Mouse (Mus musculus): ENCODE measurements around the gene Sipa1l1.
A peak's percentile ranks its signal among the peaks of the same experiment; 100 is the strongest.

Sipa1l1 gene

DNA sequence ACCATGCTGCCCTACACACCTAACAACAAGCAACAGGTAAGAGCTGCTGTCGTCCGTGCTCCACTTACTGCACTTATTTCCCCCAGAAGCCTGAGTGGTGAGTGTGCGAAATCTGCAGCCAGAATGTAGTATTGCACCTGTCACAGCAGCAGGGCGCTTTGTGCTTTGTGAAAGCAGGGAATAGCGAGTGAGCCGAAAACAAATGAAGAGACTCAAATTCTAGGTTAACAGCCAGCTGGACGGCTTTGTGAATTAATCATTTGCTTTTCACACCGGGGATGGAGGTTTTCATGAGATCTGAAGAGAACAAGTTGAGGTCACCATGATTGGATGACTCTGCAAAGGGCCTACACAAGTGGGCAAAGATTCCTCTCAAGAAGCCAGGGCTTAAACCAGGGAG, 215.6 kb downstream of the Sipa1l1 start:
- DNase-seq (ENCODE audit: low spot score), result no peak

DNA sequence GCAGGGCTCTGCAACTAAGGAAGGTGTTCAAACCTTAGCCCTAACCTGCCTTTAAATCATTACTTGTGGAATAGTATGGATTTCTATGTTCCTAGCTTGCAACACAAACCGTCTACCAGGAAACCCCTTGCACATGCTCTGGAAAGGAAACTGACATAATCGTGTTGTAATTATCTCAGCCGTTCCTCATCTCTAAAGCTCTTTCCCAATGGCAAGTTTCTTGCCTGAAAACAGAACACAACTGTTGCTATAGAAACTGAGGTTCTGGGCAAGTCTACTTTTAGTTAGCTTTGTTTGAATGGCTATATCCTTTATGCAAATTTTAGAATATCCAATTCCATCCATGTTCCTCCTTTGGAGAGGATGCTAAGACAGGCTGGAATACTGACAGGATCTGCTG, 217.9 kb downstream of the Sipa1l1 start:
- no peak for DNase-seq (ENCODE audit: low spot score)

- DNase-seq (ENCODE audit: low spot score), result no peak
Observed at GRCm38 (mm10) chr12:82387647-82388046, 218.5 kb downstream of the Sipa1l1 start.

DNA sequence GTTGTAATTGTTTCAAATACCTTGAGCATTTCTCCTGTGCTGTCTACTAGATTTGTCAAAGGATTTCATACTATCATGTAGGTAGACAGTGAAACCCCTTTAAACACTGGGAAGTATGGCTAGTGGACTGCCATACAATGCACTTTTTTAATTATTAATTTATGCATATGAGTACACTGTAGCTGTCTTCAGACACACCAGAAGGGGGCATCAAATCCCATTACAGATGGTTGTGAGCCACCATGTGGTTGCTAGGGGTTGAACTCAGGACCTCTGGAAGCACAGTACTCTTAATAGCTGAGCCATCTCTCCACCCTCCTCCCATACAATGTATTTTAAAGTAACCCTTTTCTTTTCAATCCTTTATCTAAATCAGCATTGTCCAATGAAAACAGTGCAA, 219.0 kb downstream of the Sipa1l1 start:
- DNase-seq (ENCODE audit: low spot score), result no peak

DNA sequence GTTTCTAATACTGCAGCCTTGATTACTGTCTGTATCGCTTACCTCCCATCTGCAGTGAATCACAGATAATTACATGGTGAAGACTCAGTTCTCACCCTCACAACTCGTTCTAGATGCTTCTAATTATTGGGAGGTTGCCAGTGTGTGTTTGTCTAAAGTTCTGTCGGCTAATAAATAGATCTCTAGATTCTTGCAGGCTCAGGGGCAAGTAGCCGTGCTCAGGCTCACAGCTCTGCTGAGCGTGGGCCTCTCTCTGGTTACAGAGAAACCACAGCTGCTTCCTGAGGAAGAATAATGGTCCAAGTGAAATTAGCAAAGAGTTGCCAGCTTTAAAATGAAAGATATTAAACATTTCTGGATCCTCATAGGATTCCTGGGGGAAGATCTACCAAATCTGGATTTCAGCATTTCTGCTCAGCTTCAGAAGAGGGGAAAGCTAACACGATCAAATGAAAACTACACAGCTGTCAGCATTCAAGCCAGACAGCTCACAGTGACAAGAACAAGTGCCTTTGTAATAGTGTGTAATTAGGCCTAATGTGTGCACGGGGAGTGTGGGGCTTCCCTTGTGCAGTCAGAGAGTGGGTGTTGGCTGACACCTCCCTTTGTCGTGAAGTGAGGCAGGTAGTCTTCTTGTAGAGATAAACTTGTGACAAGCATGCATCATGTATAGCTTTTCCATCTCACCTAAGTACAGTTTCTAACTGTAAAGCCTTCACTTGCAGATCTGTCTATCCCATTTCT, 225.2 kb downstream of the Sipa1l1 start:
- no peak for DNase-seq (ENCODE audit: low spot score)

- DNase-seq (ENCODE audit: low spot score), result no peak
Observed at GRCm38 (mm10) chr12:82395194-82395593, 226.1 kb downstream of the Sipa1l1 start.

- DNase-seq (ENCODE audit: low spot score), result no peak
Observed at GRCm38 (mm10) chr12:82397193-82397592, 228.1 kb downstream of the Sipa1l1 start.

GRCm38 (mm10) chr12:82397751-82398150, 228.6 kb downstream of the Sipa1l1 start:
- DNase-seq (ENCODE audit: low spot score), result no peak

- DNase-seq (ENCODE audit: low spot score), result no peak
Observed at GRCm38 (mm10) chr12:82398926-82399325, 229.8 kb downstream of the Sipa1l1 start.

- DNase-seq (ENCODE audit: low spot score), result no peak
Observed at GRCm38 (mm10) chr12:82399971-82400720, 231.0 kb downstream of the Sipa1l1 start.

- DNase-seq (ENCODE audit: low spot score), result no peak
Observed at GRCm38 (mm10) chr12:82400783-82401182, 231.7 kb downstream of the Sipa1l1 start.

GRCm38 (mm10) chr12:82401440-82401839, 232.3 kb downstream of the Sipa1l1 start:
- DNase-seq (ENCODE audit: low spot score), result no peak

GRCm38 (mm10) chr12:82402635-82403034, 233.5 kb downstream of the Sipa1l1 start:
- no peak for DNase-seq (ENCODE audit: low spot score)

- DNase-seq (ENCODE audit: low spot score), result no peak
Observed at GRCm38 (mm10) chr12:82407531-82408255, 238.6 kb downstream of the Sipa1l1 start.

DNA sequence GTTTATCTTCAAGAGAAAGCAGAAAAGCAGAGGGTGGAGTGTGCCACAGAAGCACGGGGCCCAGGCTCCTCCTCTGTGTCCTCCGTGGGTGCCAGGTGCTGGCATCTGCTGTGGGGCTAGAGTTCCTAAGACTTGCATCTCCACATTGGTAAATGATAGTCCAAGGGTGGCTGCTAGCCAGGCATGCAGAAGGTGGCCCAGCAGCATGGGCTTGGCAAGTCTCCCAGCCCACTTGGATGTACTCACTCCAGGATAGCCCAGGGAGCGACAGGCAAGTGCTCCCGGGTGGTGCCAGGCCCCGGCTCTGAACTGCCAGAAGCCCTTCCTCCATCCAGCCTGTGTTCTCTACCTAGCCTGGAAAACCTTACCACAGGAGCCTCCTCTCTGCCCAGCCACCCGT, 239.4 kb downstream of the Sipa1l1 start:
- DNase-seq (ENCODE audit: low spot score), result no peak

DNA sequence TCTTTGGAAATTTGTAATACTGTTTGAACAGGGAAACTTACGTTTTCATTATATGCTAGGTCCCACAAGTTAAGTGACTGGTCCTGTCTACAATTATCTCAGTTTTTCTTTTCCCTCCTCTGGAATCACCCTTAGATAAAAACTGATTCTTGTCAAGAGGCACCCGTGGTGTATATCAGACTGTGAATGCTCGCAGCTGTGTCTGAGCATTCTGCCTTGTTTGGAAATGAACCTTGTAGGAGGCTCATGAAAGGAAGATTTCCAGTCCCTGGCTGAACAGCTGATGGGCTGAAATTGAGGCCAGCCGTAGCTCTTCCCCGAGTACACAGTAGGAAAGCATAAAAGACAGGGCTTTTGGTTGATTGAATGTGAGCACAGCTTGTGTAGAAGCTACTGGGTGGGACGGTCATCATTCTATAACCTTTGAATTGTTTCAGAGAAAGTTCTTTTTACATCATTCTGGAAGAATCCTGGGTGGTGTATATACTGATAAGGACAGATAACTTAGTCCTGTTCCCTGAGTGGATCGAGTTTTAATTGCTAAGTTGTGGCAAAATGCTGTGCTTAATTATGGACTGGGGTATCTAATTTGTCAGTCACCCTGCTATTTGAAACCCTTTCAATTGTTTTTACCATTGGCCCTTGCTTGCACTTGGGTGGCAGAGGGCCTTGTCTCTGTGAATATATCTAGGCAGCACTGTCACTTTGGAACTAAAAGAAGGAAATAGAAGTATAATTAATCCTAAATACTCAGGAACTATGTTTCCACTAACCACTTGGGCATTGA, 240.8 kb downstream of the Sipa1l1 start:
- DNase-seq (ENCODE audit: low spot score), result no peak

- DNase-seq (ENCODE audit: low spot score), result peak; percentile 22
Observed at GRCm38 (mm10) chr12:82412291-82413032, 243.3 kb downstream of the Sipa1l1 start.

DNA sequence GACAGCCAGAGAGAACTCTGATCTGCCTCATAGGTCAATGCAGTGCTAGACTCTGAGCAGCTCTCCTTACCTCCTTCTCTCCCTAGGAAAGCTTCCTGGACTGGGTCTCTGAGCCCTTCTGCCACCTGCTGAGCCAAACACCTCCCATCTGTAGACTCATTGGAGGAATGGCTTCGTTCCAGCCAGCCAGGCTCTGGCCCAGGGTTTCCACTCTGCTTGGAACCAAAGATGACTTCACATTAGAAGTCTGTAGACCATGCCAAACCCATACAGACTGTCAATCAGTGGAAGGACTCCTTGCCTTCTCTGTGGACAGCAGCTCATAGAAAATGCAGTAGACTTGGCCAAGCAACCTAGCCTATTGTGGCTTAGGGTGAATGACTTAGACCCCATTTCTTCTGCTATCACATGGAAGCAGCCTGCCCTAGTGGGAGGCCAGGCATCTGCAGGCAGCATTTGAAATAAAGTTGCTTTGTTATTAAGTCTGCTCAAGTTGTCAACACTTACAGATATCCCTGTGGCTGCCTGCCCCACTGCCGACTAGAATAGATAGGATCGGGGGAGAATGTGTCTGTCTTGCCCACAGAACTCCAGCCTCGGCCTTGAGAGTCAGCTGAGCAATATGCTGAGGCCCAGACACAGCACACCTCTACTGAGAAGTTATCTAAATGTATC, 246.7 kb downstream of the Sipa1l1 start:
- DNase-seq (ENCODE audit: low spot score), result no peak

DNA sequence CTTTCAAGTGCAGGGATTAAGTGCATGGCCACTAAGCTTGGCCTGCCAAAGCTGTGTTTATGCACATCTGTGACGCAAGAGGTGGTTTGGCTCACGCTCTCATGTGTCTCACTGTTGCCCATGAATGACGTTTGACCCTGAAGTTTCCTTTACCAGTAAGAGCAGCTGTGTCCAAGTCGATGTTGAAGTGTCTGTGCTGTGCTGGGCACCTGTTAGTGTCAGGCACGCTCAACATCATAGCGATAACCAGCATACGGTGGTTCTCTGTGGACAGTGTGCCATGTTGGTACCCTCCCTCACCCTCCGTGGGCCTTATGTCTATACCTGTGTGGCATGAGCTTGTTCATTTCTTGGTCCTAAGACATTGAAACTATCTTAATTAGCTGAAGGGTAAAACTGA, 249.9 kb downstream of the Sipa1l1 start:
- no peak for DNase-seq (ENCODE audit: low spot score)

DNA sequence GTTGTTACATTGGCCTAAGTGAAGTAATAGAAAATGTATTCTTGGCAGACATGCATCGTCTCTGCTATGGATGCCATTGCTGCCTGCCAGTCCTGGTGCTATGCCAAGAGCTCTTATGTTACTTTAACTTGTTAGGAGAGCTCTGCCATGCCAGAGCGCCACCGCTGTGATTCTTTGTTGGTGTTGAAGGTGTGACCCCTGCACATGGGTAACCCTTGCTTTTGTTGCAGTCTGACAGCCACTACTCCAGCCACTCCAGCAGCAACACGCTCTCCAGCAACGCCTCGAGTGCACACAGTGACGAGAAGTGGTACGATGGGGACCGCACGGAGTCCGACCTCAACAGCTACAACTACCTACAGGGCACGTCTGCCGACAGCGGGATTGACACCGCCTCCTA, 255.7 kb downstream of the Sipa1l1 start:
- DNase-seq (ENCODE audit: low spot score), result no peak

DNA sequence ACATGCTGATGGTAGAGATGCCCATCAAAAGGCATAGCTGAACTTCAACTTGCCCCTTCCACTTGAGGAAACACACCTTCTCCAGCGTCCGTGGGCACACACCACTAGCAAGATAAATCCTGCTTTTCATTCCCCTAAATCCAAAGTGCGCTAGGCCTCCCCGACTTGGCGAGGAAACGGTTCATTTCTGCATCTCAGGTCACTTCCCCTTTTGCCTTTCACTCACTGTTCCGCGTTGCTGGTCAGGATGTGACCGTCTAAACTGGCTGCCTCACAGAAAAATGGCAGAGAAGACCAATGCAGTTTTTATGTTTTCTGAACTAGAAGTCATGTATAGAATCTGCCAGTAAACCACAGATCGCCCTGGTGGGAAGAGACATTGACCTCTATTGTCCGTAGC, 256.7 kb downstream of the Sipa1l1 start:
- no peak for DNase-seq (ENCODE audit: low spot score)

Measured in urinary bladder, postnatal 25 days (tissue).